Mouse (Mus musculus) limb, embryonic 14.5 days (tissue): ENCODE measurements around the gene Tmem259. TPM values are rescaled to one million over a fixed set of nuclear protein-coding genes. Genes with fewer than 3 reads are reported as not detected.

Experiments used
- ATAC-seq: fragments of 200-750 bp; cut with Nextera tagmentation; 2 replicates; pipeline ENCODE4 v1.8.0; 2017; ENCODE audit warnings: low read depth, moderate number of reproducible peaks, moderate TSS enrichment; ENCODE audit not compliant: low FRiP score
- DNase-seq: peaks from one replicate; pipeline ENCODE4 v3.0.0-alpha.2; 2015; ENCODE audit warnings: low spot score
- H3K27ac ChIP-seq: fragments of 300-500 bp; sonication (generic); replicated peaks from 2 replicates; pipeline ENCODE4 v1.5.1; 2014; ENCODE audit warnings: low read depth, mild to moderate bottlenecking, low read length, moderate library complexity, mixed read lengths
- H3K27me3 ChIP-seq: fragments of 300-500 bp; sonication (generic); 2 replicates; pipeline ENCODE4 v1.6.1; 2014; ENCODE audit warnings: low read length, mixed read lengths; ENCODE audit not compliant: control insufficient read depth, insufficient read depth
- H3K36me3 ChIP-seq: fragments of 300-500 bp; sonication (generic); 2 replicates; pipeline ENCODE4 v1.6.1; 2014; ENCODE audit warnings: mild to moderate bottlenecking, low read length, moderate library complexity, mixed read lengths; ENCODE audit not compliant: control insufficient read depth, insufficient read depth
- H3K4me1 ChIP-seq: fragments of 300-500 bp; sonication (generic); 2 replicates; pipeline ENCODE4 v1.6.1; 2014; ENCODE audit warnings: antibody characterized with exemption, low read length, mixed read lengths; ENCODE audit not compliant: control insufficient read depth, insufficient read depth
- H3K4me2 ChIP-seq: fragments of 300-500 bp; sonication (generic); replicated peaks from 2 replicates; pipeline ENCODE4 v1.6.1; 2014; ENCODE audit warnings: low read depth, mild to moderate bottlenecking, low read length, moderate library complexity; ENCODE audit not compliant: severe bottlenecking
- H3K4me3 ChIP-seq: fragments of 300-500 bp; sonication (generic); replicated peaks from 2 replicates; pipeline ENCODE4 v1.5.1; 2014; ENCODE audit warnings: low read length
- H3K9ac ChIP-seq: fragments of 300-500 bp; sonication (generic); 2 replicates; pipeline ENCODE4 v1.6.1; 2014; ENCODE audit warnings: mild to moderate bottlenecking, low read depth, low read length, moderate library complexity; ENCODE audit not compliant: severe bottlenecking
- H3K9me3 ChIP-seq: fragments of 300-500 bp; sonication (generic); 2 replicates; pipeline ENCODE4 v1.6.1; 2016; ENCODE audit warnings: low read length; ENCODE audit not compliant: control insufficient read depth
- POLR2A ChIP-seq: fragments of 200-500 bp; IDR thresholded peaks from 2 replicates; pipeline ENCODE4 v1.8.0; 2012; ENCODE audit warnings: inconsistent platforms, mild to moderate bottlenecking, moderate library complexity, borderline replicate concordance; ENCODE audit not compliant: insufficient read depth, insufficient read length; ENCODE audit errors: extremely low read depth
- WGBS: fragments of 180-500 bp; shearing (Covaris S2); extraction: QIAGEN DNeasy Blood & Tissue Kit; methylation state at CpG from one replicate; pipeline ENCODE4 v1.1.7; 2014; 5-methylcytosine and 5-hydroxymethylcytosine counted together
- polyA plus RNA-seq, 2 experiments: library from polyadenylated mRNA; depleted of rRNA in 1 of 2; stranded (reverse) in 1 of 2; unstranded in 1 of 2; fragments of >200 nt; fragmentation: Nextera tagmentation in 1 of 2; extraction: Ambion mirVana in 1 of 2; gene quantifications; 2 replicates each; pipeline versions ENCODE4 v1.2.1 to v1.2.3; 2012 to 2014

Gene Tmem259
- polyA plus RNA-seq, 2 experiments: 24.5 to 260 TPM

- peaks cover 10% of the 10 kb centered on the region for H3K4me1 ChIP-seq
- H3K9me3 ChIP-seq: no peaks in the 10 kb centered on the region
- TF ChIP-seq POLR2A: no peak
- ATAC-seq (no peak), DNase-seq (no peak)
- peaks cover 42% of the 10 kb centered on the region for H3K27me3 ChIP-seq
- no peak within 1 kb of the TSS for H3K27ac ChIP-seq
- H3K4me2 ChIP-seq: no peak within 1 kb of the TSS
- no peaks in the 10 kb centered on the region for H3K36me3 ChIP-seq
- 62% methylated on average over 11 of the region's 11 CpGs for WGBS
- H3K9ac ChIP-seq: no peak within 1 kb of the TSS
- H3K4me3 ChIP-seq: no peak within 1 kb of the TSS
Observed at GRCm38 (mm10) chr10:80016511-80016910, 32.4 kb upstream of the Tmem259 start, which contains the start of gene Arhgap45. TSS of gene Arhgap45 (plus strand) at chr10:80016653.

GRCm38 (mm10) chr10:80015583-80015982, 31.5 kb upstream of the Tmem259 start:
- ATAC-seq (no peak), DNase-seq (no peak)
- Histone ChIP-seq H3K4me1 (peaks cover 10% of the 10 kb centered on the region), H3K4me3 (no peak overlapping the region), H3K9me3 (peaks cover 8% of the 10 kb centered on the region), H3K4me2 (no peak overlapping the region), H3K27me3 (peaks cover 42% of the 10 kb centered on the region), H3K27ac (no peak overlapping the region), H3K9ac (no peak overlapping the region), H3K36me3 (no peaks in the 10 kb centered on the region)
- WGBS: 69% methylated on average over 10 of the region's 10 CpGs
- TF ChIP-seq POLR2A: no peak

- Histone ChIP-seq H3K27me3 (peaks cover 42% of the 10 kb centered on the region), H3K9ac (no peak overlapping the region), H3K36me3 (no peaks in the 10 kb centered on the region), H3K4me1 (peaks cover 3% of the 10 kb centered on the region; the same call in 1 of the 2 replicates), H3K9me3 (peaks cover 13% of the 10 kb centered on the region), H3K4me3 (no peak overlapping the region), H3K27ac (no peak overlapping the region), H3K4me2 (no peak overlapping the region)
- 24% methylated on average over 27 of the region's 28 CpGs for WGBS
- DNase-seq (no peak), ATAC-seq (no peak)
- TF ChIP-seq POLR2A: no peak
Observed at GRCm38 (mm10) chr10:80014484-80015290, 30.6 kb upstream of the Tmem259 start.

- Histone ChIP-seq H3K9ac (no peak overlapping the region), H3K4me3 (no peak overlapping the region), H3K36me3 (no peaks in the 10 kb centered on the region), H3K4me1 (no peaks in the 10 kb centered on the region), H3K9me3 (peaks cover 13% of the 10 kb centered on the region), H3K27me3 (peaks cover 42% of the 10 kb centered on the region), H3K4me2 (no peak overlapping the region), H3K27ac (no peak overlapping the region)
- no peak for TF ChIP-seq POLR2A
- ATAC-seq: no peak
- WGBS: 26% methylated on average over 24 of the region's 25 CpGs
- DNase-seq: no peak
Observed at GRCm38 (mm10) chr10:80013609-80014008, 29.5 kb upstream of the Tmem259 start.

- Histone ChIP-seq H3K9ac (no peak overlapping the region), H3K4me3 (no peak overlapping the region), H3K4me2 (no peak overlapping the region), H3K27me3 (peaks cover 42% of the 10 kb centered on the region), H3K4me1 (no peaks in the 10 kb centered on the region), H3K36me3 (no peaks in the 10 kb centered on the region), H3K27ac (no peak overlapping the region), H3K9me3 (peaks cover 13% of the 10 kb centered on the region)
- DNase-seq (no peak), ATAC-seq (no peak)
- 86% methylated on average over 6 of the region's 6 CpGs for WGBS
- no peak for TF ChIP-seq POLR2A
Observed at GRCm38 (mm10) chr10:80011740-80012139, 27.6 kb upstream of the Tmem259 start.
